Mouse (Mus musculus): ENCODE measurements around the gene Ube2h.

Gene Ube2h

GRCm38 (mm10) chr6:30299683-30300082, 4.7 kb downstream of the Ube2h start:
- in situ Hi-C loops (cut with MseI, MboI), result no loop called here

DNA sequence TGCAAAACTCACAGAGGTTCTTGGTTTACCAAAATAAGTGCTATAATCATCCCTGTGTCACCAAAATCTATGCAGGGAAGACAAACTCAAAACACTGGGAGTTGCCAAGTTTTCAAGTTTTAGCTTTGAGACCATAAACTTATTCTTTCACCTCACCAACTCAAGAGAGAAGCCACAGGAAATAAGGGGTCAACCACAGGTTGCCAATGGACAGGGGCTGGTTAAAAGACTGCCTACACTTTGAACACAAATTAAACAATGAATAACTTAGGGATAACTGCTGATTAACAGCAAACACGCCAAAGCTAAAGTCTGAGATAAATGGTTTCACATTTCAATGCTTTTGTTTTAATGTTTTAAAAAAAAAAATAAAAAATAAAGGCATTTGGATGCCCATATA, 5.2 kb downstream of the Ube2h start:
- in situ Hi-C loops (cut with MseI, MboI), result no loop called here

DNA sequence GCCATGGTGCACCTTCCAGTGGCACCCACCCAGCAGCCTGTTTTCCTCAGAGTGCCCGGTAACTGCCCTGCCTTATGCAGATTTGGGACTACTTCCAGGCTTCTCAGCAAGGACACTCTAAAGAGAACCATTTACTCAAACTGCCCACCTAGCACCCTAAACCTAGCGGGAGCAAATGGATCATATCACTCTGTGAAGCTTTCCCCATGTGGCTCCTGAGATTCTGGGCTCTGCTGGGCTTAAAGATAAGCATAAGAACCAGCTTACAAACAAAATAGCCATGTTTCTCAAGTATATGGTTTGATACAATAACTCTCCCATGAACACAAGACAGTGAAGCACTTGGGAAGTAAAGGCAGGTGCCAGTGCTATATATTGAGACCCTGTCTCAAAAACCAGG, 11.8 kb downstream of the Ube2h start:
- in situ Hi-C loops (cut with MseI, MboI), result no loop called here

DNA sequence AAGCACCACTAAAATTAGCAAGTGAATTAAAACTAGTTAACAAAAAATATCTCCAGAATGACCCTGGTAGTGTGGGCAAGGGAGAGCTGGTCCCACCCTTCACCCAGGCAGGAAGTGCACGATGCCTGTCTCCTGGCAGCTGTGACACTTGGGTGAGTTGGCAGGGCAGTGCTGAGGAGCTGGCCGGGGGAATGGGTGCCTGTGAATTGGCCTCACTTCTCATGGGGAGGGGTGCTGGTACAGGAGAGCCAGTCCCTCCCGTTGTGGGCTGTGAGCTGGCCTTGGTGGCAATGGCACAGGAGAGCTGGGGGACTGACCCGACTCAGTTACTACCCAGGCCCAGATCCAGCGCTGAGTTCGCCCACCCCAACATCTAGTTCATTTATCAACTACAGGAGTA, 16.4 kb downstream of the Ube2h start:
- in situ Hi-C loops (cut with MseI, MboI), result no loop called here

DNA sequence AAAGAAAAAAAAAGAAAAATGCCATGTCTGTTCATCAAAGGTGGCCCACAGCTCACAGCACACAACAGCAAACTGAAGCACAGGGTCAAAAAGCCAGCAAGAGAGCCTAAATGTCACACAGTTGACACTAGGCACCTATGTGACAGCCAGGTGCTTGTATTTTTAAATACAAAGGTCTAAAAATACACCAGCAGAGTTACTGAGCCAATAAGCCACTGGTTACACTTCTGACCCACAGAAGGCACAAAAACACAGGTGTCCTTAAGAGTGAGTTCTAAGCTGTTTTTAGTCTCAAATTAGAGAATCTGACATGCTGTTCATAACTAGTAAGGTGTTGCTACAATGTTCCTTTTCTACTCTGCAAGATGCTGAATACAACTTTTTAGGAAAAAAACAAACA, 17.7 kb downstream of the Ube2h start:
- in situ Hi-C loops (cut with MseI, MboI), result no loop called here

DNA sequence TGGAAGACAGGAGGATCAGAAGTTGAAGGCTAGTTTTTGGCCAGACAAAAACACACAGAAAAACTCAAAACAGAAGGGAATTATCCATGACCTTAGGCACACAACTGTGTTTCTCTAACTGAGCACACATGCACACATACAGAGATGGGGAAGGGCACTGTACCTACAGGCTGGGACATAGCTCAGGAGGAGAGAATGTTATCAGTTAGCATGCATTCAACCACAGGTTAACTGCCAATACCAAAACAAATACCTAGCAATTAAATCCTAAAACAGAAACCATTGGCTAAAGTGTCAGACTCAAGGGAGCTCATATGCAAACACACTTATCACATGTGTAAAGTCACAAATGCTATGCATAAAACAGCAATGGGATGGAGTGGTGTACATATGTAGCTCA, 20.2 kb downstream of the Ube2h start:
- in situ Hi-C loops (cut with MseI, MboI), result no loop called here

- in situ Hi-C loops (cut with MseI, MboI), result no loop called here
These were observed 22.0 kb downstream of the Ube2h start for GRCm38 (mm10) chr6:30282361-30282760.

DNA sequence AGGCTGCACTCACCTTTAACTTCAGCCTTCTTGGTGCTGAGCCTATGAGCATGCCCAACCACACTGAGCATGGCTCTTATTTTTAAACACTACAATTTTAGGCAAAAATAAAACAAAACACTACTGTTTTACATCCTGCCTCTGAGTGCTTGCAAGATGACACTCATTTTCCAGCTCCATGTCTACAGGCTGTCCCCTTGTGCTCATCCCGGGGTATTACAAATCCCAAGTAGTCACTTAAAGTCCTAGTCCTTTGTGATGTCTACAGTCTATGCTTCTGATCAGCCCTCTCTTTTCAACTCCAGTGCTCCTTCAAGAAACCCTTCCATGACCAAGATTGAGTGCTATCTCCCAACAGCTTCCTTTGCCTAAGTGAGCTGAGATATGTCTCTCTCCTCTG, 26.0 kb downstream of the Ube2h start:
- in situ Hi-C loops (cut with MseI, MboI), result no loop called here

- in situ Hi-C loops (cut with MseI, MboI), result no loop called here
These were observed 27.5 kb downstream of the Ube2h start for GRCm38 (mm10) chr6:30276882-30277281.

DNA sequence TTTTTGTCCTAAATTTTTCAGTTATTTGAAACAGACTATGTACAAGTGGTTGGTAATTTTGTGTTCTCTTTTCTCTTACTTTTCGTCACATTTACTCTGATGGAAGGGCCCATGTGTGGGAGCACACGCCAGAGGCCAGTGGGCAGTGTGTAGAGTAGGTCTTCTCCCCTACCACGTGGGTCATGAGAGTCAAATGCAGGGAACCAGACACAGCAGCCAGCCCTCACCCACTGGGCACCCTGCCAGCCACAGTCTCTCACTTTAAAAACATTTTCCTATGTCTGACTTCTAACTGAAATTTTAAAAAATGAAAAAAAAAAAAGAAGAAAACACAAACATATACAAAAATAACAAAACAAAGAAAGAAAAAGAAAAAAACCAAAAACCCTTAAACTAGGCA, 28.0 kb downstream of the Ube2h start:
- in situ Hi-C loops (cut with MseI, MboI), result no loop called here

- in situ Hi-C loops (cut with MseI, MboI), result no loop called here
These were observed 29.0 kb downstream of the Ube2h start for GRCm38 (mm10) chr6:30275159-30275847.

DNA sequence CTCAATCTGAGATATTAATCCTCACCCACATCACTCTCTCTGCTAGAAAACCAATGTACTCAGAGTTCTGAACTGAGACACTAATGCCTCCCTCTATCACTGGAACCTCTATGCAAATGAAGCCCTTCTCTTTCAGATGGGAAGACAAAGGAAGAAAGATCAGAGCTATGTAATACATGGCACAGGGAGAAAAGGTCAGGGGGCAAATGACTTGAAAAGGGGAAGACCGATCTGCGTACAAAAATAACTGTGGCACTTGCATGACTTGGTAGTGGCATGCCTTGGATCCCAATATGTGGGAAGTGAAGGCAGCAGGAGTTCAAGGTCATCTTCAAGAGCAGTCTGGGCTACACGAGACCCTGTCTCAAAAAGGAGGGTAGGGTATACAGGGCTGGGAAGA, 31.4 kb downstream of the Ube2h start:
- in situ Hi-C loops (cut with MseI, MboI), result loop anchor here in 1 of 2 experiments (25.0 kb wide), 1 partner anchor 89 kb away; no protein-coding TSS in a partner anchor

DNA sequence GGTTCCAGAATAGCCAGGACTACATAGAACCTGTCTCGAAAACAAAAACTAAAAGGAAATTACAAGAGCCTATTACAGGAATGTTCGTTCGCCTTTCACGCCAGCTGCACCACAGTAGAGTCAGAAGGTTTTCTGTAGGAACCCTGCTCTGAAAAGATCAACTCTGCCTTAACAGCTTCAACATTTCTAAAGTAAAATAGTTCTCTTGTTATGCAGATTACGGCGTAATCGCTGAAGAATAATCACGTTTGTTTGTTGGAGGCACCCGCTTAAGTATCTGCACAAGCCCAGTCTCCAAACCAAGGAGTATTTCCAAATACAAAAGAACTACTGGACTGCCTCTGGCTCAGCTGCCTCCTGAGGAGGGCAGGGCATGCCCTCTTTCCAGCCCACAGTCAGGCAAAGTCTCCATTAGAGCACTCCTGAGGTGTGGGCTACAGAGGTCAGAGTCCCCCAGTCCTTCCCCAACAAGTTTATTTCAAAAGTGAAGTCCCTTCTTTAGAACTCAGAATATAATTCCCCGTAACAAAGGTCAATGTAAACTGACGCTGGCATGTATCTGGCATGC, 31.9 kb downstream of the Ube2h start:
- in situ Hi-C loops (cut with MseI, MboI), result loop anchor here in 1 of 2 experiments (25.0 kb wide), 1 partner anchor 90 kb away; no protein-coding TSS in a partner anchor

GRCm38 (mm10) chr6:30269846-30270245, 34.5 kb downstream of the Ube2h start:
- in situ Hi-C loops (cut with MseI, MboI), result loop anchor here in 1 of 2 experiments (25.0 kb wide), 1 partner anchor 92 kb away; no protein-coding TSS in a partner anchor

GRCm38 (mm10) chr6:30267486-30267885, 36.9 kb downstream of the Ube2h start:
- in situ Hi-C loops (cut with MseI, MboI), result loop anchor here in 1 of 2 experiments (25.0 kb wide), 1 partner anchor 95 kb away; no protein-coding TSS in a partner anchor

DNA sequence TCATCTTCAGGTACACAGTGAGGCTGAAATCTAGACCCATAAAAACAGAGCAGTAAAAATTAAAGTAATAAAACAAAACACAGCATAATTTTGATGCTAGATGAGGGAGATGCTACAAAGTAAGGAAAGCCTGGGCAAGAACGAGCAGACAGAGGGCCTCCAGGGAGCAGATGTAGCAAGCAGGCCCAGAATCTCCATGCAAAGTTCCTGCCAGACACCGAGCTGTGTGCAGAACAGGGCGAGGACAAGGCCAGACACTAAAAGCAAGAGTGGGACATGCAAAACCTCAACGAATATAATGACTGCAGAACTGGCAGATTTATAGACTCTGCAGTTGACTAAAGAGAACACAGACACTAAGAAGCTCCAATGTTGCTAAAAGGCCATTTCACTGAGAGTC, 38.9 kb downstream of the Ube2h start:
- in situ Hi-C loops (cut with MseI, MboI), result loop anchor here in 1 of 2 experiments (25.0 kb wide), 1 partner anchor 97 kb away; no protein-coding TSS in a partner anchor

DNA sequence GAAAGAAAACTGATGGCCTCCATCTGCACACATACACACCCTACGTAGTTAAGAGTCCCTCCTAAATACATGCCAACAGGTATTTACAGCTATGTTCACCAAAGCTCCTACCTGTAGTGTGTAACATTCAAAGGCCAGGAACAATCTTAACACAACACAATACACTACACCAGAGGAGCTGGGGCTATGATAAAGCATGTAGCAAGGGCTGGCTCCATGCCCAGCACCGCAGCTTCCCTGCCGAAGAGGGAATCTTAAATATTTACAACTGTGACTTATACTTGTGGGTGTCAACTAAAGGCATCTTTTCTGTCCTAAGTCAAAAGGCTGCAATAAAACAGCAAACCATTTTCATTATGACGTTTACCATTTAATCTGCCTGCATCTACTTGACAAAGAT, 41.3 kb downstream of the Ube2h start:
- in situ Hi-C loops (cut with MseI, MboI), result loop anchor here in 1 of 2 experiments (25.0 kb wide), 1 partner anchor 99 kb away; no protein-coding TSS in a partner anchor

- in situ Hi-C loops (cut with MseI, MboI), result loop anchor here in 1 of 2 experiments (25.0 kb wide), 1 partner anchor 103 kb away; no protein-coding TSS in a partner anchor
These were observed 45.1 kb downstream of the Ube2h start for GRCm38 (mm10) chr6:30259271-30259670.

- in situ Hi-C loops (cut with MseI, MboI), result loop anchor here in 1 of 2 experiments (25.0 kb wide), 1 partner anchor 104 kb away; no protein-coding TSS in a partner anchor
These were observed 46.4 kb downstream of the Ube2h start for GRCm38 (mm10) chr6:30257962-30258361.

DNA sequence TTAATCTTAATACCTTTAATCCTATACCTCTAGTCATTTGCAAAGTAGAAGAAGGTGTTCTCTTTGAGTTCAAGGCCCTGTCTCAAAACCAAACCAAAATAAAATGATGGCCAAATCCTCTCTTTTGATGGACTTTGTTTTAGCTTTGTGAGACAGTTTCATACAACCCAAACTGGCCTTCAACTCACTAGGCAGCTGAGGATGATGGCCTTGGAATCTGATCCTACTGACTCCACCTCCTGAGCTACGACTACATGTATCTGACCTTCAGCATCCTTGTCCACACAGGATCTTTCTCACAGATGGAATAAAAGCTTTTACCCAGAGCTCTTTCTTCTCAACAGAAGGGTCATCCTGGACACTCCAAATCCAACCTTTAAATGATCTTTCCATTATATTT, 48.5 kb downstream of the Ube2h start:
- in situ Hi-C loops (cut with MseI, MboI), result loop anchor here in 1 of 2 experiments (25.0 kb wide), 1 partner anchor 106 kb away; no protein-coding TSS in a partner anchor

DNA sequence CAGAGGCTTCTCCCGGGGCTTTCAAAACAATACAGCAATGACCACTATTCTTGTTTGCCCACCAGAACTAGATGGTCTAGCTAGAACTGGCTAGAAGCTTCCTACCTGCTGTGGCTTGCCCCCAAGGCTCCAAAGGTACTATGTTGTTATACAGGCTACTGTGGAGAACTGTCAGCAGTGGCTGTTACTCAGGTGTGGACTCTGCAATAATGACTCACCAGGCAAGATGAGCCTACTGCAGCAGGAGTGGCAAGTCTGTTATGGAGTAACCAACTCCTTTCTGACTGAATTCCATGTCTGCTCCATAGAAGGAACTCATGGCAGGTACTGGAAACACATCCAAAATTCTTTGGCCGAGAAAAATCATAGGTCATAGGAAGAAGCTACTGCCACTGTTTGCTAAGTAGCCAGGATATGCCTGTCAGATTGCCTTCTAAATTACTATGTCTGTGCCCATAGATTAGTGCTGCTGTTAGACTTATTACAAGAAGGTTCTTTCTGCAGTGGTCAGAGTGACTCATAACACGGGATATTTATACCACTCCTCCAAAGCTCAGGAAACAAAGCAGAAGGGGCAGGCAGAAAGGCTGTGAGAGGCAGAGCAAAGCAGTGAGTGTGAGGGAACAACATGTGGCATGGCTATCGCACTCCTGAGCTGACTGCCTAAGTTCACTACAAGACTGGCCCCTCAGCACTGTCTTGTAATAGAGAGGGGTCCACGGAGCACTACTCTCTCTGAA, 51.9 kb downstream of the Ube2h start:
- in situ Hi-C loops (cut with MseI, MboI), result loop anchor here in 1 of 2 experiments (25.0 kb wide), 1 partner anchor 110 kb away; no protein-coding TSS in a partner anchor

GRCm38 (mm10) chr6:30248708-30249107, 55.6 kb downstream of the Ube2h start:
- in situ Hi-C loops (cut with MseI, MboI), result no loop called here
